Mouse (Mus musculus) thymus, postnatal 36 days (tissue): Measurements from ENCODE around the gene Slc4a8.
A peak's percentile ranks its signal among the peaks of the same experiment; 100 is the strongest.

Source experiments
- DNase-seq, 2 experiments: peaks; one replicate each; pipeline ENCODE4 v3.0.0; 2022; ENCODE audit warnings: mixed read lengths in 2 of 2

Slc4a8 gene

GRCm38 (mm10) chr15:100761419-100762185 is at the start of gene Slc4a8:
Gene Slc4a8 (plus strand): TSS chr15:100761747.
- peak; percentile 84 to 88 for DNase-seq

- no peak for DNase-seq
These were observed 47.1 kb upstream of the Slc4a8 start for GRCm38 (mm10) chr15:100714470-100714869.

- DNase-seq = no peak
These were observed 46.1 kb upstream of the Slc4a8 start for GRCm38 (mm10) chr15:100715399-100715993.

GRCm38 (mm10) chr15:100717933-100718332 is 43.6 kb upstream of the Slc4a8 start:
- DNase-seq = no peak

- DNase-seq = peak in 1 of 2 experiments; percentile 47
These were observed 43.0 kb upstream of the Slc4a8 start for GRCm38 (mm10) chr15:100718572-100718971.

GRCm38 (mm10) chr15:100719217-100719616 is 42.3 kb upstream of the Slc4a8 start:
- no peak for DNase-seq

- DNase-seq = peak; percentile 64 to 77
These were observed 41.5 kb upstream of the Slc4a8 start for GRCm38 (mm10) chr15:100720066-100720465.

- DNase-seq = peak in 1 of 2 experiments; percentile 45
These were observed 40.1 kb upstream of the Slc4a8 start for GRCm38 (mm10) chr15:100721445-100721844.

- peak in 1 of 2 experiments; percentile 6 for DNase-seq
These were observed 39.5 kb upstream of the Slc4a8 start for GRCm38 (mm10) chr15:100722026-100722425.

GRCm38 (mm10) chr15:100722564-100722963 is 39.0 kb upstream of the Slc4a8 start:
- DNase-seq = peak in 1 of 2 experiments; percentile 3

GRCm38 (mm10) chr15:100723505-100723904 is 38.0 kb upstream of the Slc4a8 start:
- DNase-seq = peak in 1 of 2 experiments; percentile 20

GRCm38 (mm10) chr15:100726721-100727120 is 34.8 kb upstream of the Slc4a8 start:
- no peak for DNase-seq

GRCm38 (mm10) chr15:100727834-100728233 is 33.7 kb upstream of the Slc4a8 start:
- peak in 1 of 2 experiments; percentile 41 for DNase-seq

- peak in 1 of 2 experiments; percentile 10 for DNase-seq
These were observed 33.0 kb upstream of the Slc4a8 start for GRCm38 (mm10) chr15:100728586-100728985.

- peak; percentile 75 to 85 for DNase-seq
These were observed 32.1 kb upstream of the Slc4a8 start, which contains the start of gene Galnt6 for GRCm38 (mm10) chr15:100729281-100729985. Gene Galnt6 (minus strand): TSS chr15:100729376.

- peak in 1 of 2 experiments; percentile 7 for DNase-seq
These were observed 30.5 kb upstream of the Slc4a8 start for GRCm38 (mm10) chr15:100731081-100731480.

GRCm38 (mm10) chr15:100732580-100732979 is 29.0 kb upstream of the Slc4a8 start:
- peak; percentile 71 to 85 for DNase-seq

GRCm38 (mm10) chr15:100735095-100735952 is 26.2 kb upstream of the Slc4a8 start:
- no peak for DNase-seq

- DNase-seq = no peak
These were observed 25.6 kb upstream of the Slc4a8 start for GRCm38 (mm10) chr15:100735953-100736300.

- no peak for DNase-seq
These were observed 23.9 kb upstream of the Slc4a8 start for GRCm38 (mm10) chr15:100737667-100738066.

GRCm38 (mm10) chr15:100738351-100738781 is 23.2 kb upstream of the Slc4a8 start:
- DNase-seq = no peak

- DNase-seq = no peak
These were observed 22.1 kb upstream of the Slc4a8 start for GRCm38 (mm10) chr15:100739442-100739841.
